Mouse (Mus musculus) limb, embryonic 14.5 days (tissue): ENCODE measurements around the gene Acta1. TPM values are rescaled to one million over a fixed set of nuclear protein-coding genes. Genes with fewer than 3 reads are reported as not detected.
A peak's percentile ranks its signal among the peaks of the same experiment; 100 is the strongest.

ENCODE experiments used
- ATAC-seq: fragments of 200-750 bp; cut with Nextera tagmentation; 2 replicates; pipeline ENCODE4 v1.8.0; 2017; ENCODE audit warnings: low read depth, moderate number of reproducible peaks, moderate TSS enrichment; ENCODE audit not compliant: low FRiP score
- DNase-seq: peaks from one replicate; pipeline ENCODE4 v3.0.0-alpha.2; 2015; ENCODE audit warnings: low spot score
- H3K27ac ChIP-seq: fragments of 300-500 bp; sonication (generic); replicated peaks from 2 replicates; pipeline ENCODE4 v1.5.1; 2014; ENCODE audit warnings: low read depth, mild to moderate bottlenecking, low read length, moderate library complexity, mixed read lengths
- H3K27me3 ChIP-seq: fragments of 300-500 bp; sonication (generic); 2 replicates; pipeline ENCODE4 v1.6.1; 2014; ENCODE audit warnings: low read length, mixed read lengths; ENCODE audit not compliant: control insufficient read depth, insufficient read depth
- H3K36me3 ChIP-seq: fragments of 300-500 bp; sonication (generic); 2 replicates; pipeline ENCODE4 v1.6.1; 2014; ENCODE audit warnings: mild to moderate bottlenecking, low read length, moderate library complexity, mixed read lengths; ENCODE audit not compliant: control insufficient read depth, insufficient read depth
- H3K4me1 ChIP-seq: fragments of 300-500 bp; sonication (generic); 2 replicates; pipeline ENCODE4 v1.6.1; 2014; ENCODE audit warnings: antibody characterized with exemption, low read length, mixed read lengths; ENCODE audit not compliant: control insufficient read depth, insufficient read depth
- H3K4me2 ChIP-seq: fragments of 300-500 bp; sonication (generic); replicated peaks from 2 replicates; pipeline ENCODE4 v1.6.1; 2014; ENCODE audit warnings: low read depth, mild to moderate bottlenecking, low read length, moderate library complexity; ENCODE audit not compliant: severe bottlenecking
- H3K4me3 ChIP-seq: fragments of 300-500 bp; sonication (generic); replicated peaks from 2 replicates; pipeline ENCODE4 v1.5.1; 2014; ENCODE audit warnings: low read length
- H3K9ac ChIP-seq: fragments of 300-500 bp; sonication (generic); 2 replicates; pipeline ENCODE4 v1.6.1; 2014; ENCODE audit warnings: mild to moderate bottlenecking, low read depth, low read length, moderate library complexity; ENCODE audit not compliant: severe bottlenecking
- H3K9me3 ChIP-seq: fragments of 300-500 bp; sonication (generic); 2 replicates; pipeline ENCODE4 v1.6.1; 2016; ENCODE audit warnings: low read length; ENCODE audit not compliant: control insufficient read depth
- POLR2A ChIP-seq: fragments of 200-500 bp; IDR thresholded peaks from 2 replicates; pipeline ENCODE4 v1.8.0; 2012; ENCODE audit warnings: inconsistent platforms, mild to moderate bottlenecking, moderate library complexity, borderline replicate concordance; ENCODE audit not compliant: insufficient read depth, insufficient read length; ENCODE audit errors: extremely low read depth
- WGBS: fragments of 180-500 bp; shearing (Covaris S2); extraction: QIAGEN DNeasy Blood & Tissue Kit; methylation state at CpG from one replicate; pipeline ENCODE4 v1.1.7; 2014; 5-methylcytosine and 5-hydroxymethylcytosine counted together
- polyA plus RNA-seq, 2 experiments: library from polyadenylated mRNA; depleted of rRNA in 1 of 2; stranded (reverse) in 1 of 2; unstranded in 1 of 2; fragments of >200 nt; fragmentation: Nextera tagmentation in 1 of 2; extraction: Ambion mirVana in 1 of 2; gene quantifications; 2 replicates each; pipeline versions ENCODE4 v1.2.1 to v1.2.3; 2012 to 2014

Acta1 gene
- polyA plus RNA-seq, 2 experiments = 847 to 1,005 TPM

- no peak overlapping the region for H3K9ac ChIP-seq
- no peak overlapping the region for H3K27ac ChIP-seq
- no peak for TF ChIP-seq POLR2A
- ATAC-seq (no peak), DNase-seq (no peak)
- no peaks in the 10 kb centered on the region for H3K9me3 ChIP-seq
- H3K4me2 ChIP-seq = no peak overlapping the region
- H3K4me3 ChIP-seq = no peak overlapping the region
- H3K4me1 ChIP-seq = no peaks in the 10 kb centered on the region
- no peaks in the 10 kb centered on the region for H3K27me3 ChIP-seq
- 83% methylated on average over 11 of the region's 11 CpGs for WGBS
- H3K36me3 ChIP-seq = no peaks in the 10 kb centered on the region
Measured at GRCm38 (mm10) chr8:123874324-123874723, 20.2 kb downstream of the Acta1 start.

- 81% methylated on average over 6 of the region's 6 CpGs for WGBS
- DNase-seq (no peak), ATAC-seq (no peak)
- Histone ChIP-seq H3K4me1 (no peaks in the 10 kb centered on the region), H3K4me3 (no peak overlapping the region), H3K36me3 (no peaks in the 10 kb centered on the region), H3K4me2 (no peak overlapping the region), H3K27ac (no peak overlapping the region), H3K27me3 (no peaks in the 10 kb centered on the region), H3K9me3 (no peaks in the 10 kb centered on the region), H3K9ac (no peak overlapping the region)
- no peak for TF ChIP-seq POLR2A
Measured at GRCm38 (mm10) chr8:123873364-123873763, 21.2 kb downstream of the Acta1 start.

- DNase-seq = no peak
- Histone ChIP-seq H3K27me3 (no peaks in the 10 kb centered on the region), H3K9me3 (no peaks in the 10 kb centered on the region), H3K4me2 (no peak overlapping the region), H3K9ac (no peak overlapping the region), H3K4me1 (no peaks in the 10 kb centered on the region), H3K4me3 (no peak overlapping the region), H3K27ac (no peak overlapping the region), H3K36me3 (no peaks in the 10 kb centered on the region)
- 65% methylated on average over 9 of the region's 9 CpGs for WGBS
- no peak for TF ChIP-seq POLR2A
- peak; percentile 63 for ATAC-seq
Measured at GRCm38 (mm10) chr8:123872048-123872447, 22.5 kb downstream of the Acta1 start.

- no peak overlapping the region for H3K9ac ChIP-seq
- H3K27me3 ChIP-seq = no peaks in the 10 kb centered on the region
- H3K4me1 ChIP-seq = no peaks in the 10 kb centered on the region
- no peak overlapping the region for H3K4me2 ChIP-seq
- ATAC-seq (no peak), DNase-seq (no peak)
- TF ChIP-seq POLR2A = no peak
- H3K4me3 ChIP-seq = no peak overlapping the region
- no peaks in the 10 kb centered on the region for H3K9me3 ChIP-seq
- no peaks in the 10 kb centered on the region for H3K36me3 ChIP-seq
- 41% methylated on average over 5 of the region's 5 CpGs for WGBS
- H3K27ac ChIP-seq = no peak overlapping the region
Measured at GRCm38 (mm10) chr8:123866971-123867370, 27.6 kb downstream of the Acta1 start.

- Histone ChIP-seq H3K27me3 (no peaks in the 10 kb centered on the region), H3K9ac (no peak overlapping the region)
- ATAC-seq = no peak
Measured at GRCm38 (mm10) chr8:123865786-123866185, 28.8 kb downstream of the Acta1 start.

GRCm38 (mm10) chr8:123860386-123860785 lies 34.2 kb downstream of the Acta1 start:
- H3K4me3 ChIP-seq = peak overlapping the region; percentile 82
- H3K27me3 ChIP-seq = no peaks in the 10 kb centered on the region; the same call in 1 of the 2 replicates

More at GRCm38 (mm10) chr8:123865786-123866185, 28.8 kb downstream of the Acta1 start:
- Histone ChIP-seq H3K4me2 (no peak overlapping the region), H3K27ac (no peak overlapping the region), H3K4me3 (no peak overlapping the region), H3K9me3 (no peaks in the 10 kb centered on the region), H3K4me1 (no peaks in the 10 kb centered on the region), H3K36me3 (no peaks in the 10 kb centered on the region)
- no peak for DNase-seq
- WGBS = 77% methylated on average over 7 of the region's 7 CpGs
- no peak for TF ChIP-seq POLR2A

More at GRCm38 (mm10) chr8:123860386-123860785, 34.2 kb downstream of the Acta1 start:
- no peak for TF ChIP-seq POLR2A
- DNase-seq = no peak
- no peaks in the 10 kb centered on the region for H3K9me3 ChIP-seq
- 73% methylated on average over 4 of the region's 4 CpGs for WGBS
- peak overlapping the region; percentile 85 for H3K4me2 ChIP-seq
- no peaks in the 10 kb centered on the region for H3K36me3 ChIP-seq
- H3K4me1 ChIP-seq = 0 out of 2 replicates have a peak, but pooled peaks cover 4% of the 10 kb centered on the region
- no peak overlapping the region; the same call in 1 of the 2 replicates for H3K9ac ChIP-seq
- no peak overlapping the region for H3K27ac ChIP-seq
- ATAC-seq = no peak
